Mouse (Mus musculus): ENCODE measurements around the gene Gda.
A peak's percentile ranks its signal among the peaks of the same experiment; 100 is the strongest.

Gda gene

GRCm38 (mm10) chr19:21441787-21442186 lies 31.5 kb downstream of the Gda start:
- DNase-seq (ENCODE audit: low spot score) = no peak

GRCm38 (mm10) chr19:21440841-21441240 lies 32.4 kb downstream of the Gda start:
- no peak for DNase-seq (ENCODE audit: low spot score)

- DNase-seq (ENCODE audit: low spot score) = no peak
Measured at GRCm38 (mm10) chr19:21439141-21439737, 34.0 kb downstream of the Gda start.

DNA sequence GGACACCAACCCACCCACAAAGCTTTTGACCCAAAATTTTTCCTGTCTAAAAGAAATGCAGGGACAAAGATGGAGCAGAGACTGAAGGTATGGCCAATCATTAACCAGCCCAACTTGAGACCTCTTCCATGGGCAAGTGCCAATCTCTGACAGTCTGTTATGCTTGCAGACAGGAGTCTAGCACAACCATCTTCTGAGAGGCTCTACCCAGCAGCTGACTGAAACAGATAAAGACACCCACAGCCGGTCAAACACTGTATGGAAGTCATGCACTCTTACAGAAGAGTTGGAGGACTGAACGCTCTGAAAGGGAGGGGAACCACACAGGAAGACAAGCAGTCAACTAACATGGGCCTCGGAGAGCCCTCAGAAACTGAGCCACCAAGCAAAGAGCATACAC lies 36.7 kb downstream of the Gda start:
- DNase-seq (ENCODE audit: low spot score) = no peak

DNA sequence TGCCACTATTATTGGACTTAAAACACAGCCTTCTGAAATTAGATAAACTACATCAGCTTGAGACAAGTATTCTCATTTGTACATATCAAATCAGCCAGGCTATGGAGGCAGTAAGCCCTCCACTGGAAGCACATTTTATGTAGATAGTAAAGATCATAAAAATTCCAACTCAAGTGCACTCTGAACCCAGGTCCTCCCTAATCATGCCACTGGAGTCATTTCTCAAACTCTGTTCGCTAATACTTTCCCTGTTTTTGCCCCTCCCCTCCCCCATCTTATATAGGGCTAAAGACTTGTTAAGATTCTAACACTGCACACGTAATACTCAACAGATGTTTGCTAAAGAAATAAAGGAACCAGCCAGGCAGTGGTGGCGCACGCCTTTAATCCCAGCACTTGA lies 39.9 kb downstream of the Gda start:
- DNase-seq (ENCODE audit: low spot score) = no peak

DNA sequence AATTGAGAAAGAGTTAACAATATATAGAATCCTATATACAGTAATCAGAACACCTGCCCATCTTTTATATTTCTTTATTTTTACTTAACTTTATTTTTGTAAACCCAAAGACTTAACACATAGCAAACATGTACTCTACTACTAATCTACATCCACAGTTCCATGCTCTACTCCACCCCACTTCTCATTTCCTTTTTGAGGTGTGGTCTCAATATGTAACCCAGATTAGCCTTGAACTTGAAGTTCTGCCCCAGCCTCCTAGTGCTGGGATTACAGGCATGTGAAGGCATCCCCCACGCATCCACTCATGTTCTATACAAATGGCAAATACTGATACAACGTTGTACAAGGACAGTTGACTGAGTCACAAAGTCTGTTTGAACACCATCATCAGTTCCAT lies 40.4 kb downstream of the Gda start:
- DNase-seq (ENCODE audit: low spot score) = no peak

GRCm38 (mm10) chr19:21432286-21432685 lies 41.0 kb downstream of the Gda start:
- no peak for DNase-seq (ENCODE audit: low spot score)

- DNase-seq (ENCODE audit: low spot score) = no peak
Measured at GRCm38 (mm10) chr19:21425391-21425790, 47.9 kb downstream of the Gda start.

GRCm38 (mm10) chr19:21423731-21424130 lies 49.5 kb downstream of the Gda start:
- DNase-seq (ENCODE audit: low spot score) = no peak

DNA sequence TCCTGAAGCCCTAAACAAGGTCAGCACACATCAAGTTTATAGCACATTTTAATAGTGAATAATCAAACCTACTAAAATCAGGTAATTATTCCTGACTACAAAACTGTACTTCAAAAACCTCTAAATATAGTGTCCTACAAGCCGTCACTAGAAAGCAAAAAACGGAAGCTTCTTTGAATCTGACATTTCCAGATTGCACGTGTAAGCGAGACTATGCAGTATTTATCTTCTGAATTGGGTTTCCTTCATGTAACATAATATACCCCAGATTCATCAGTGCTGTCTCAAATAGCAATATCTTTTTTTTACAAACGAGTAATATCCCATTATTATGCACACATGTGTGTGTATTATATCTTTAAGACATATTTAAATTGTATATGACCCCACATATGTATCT lies 54.8 kb downstream of the Gda start:
- no peak for DNase-seq (ENCODE audit: low spot score)

DNA sequence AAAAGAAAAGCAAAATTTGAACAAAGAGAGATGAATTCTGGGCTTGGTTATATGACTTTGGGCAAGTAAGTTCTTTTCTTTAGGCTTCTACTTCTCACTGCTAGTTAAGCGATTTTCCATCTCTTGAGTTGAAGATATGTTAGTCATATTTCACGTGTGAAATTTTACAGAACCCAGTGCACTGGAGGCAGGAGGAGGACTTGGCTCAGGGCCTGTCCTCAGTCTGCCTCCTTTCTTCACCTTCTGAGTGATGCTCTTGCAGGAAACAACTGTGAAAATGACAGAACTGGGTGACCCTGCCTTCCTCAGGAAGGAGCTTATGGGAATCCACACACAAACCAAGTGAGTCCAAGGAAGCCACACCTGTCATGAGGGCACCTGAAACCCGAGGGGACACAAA lies 57.9 kb downstream of the Gda start:
- DNase-seq (ENCODE audit: low spot score) = no peak

- DNase-seq (ENCODE audit: low spot score) = peak; percentile 6
Measured at GRCm38 (mm10) chr19:21409178-21409577, 64.1 kb downstream of the Gda start.

GRCm38 (mm10) chr19:21407363-21407762 lies 65.9 kb downstream of the Gda start:
- DNase-seq (ENCODE audit: low spot score) = peak; percentile 11

- DNase-seq (ENCODE audit: low spot score) = no peak
Measured at GRCm38 (mm10) chr19:21397994-21398393, 75.3 kb downstream of the Gda start.

- no peak for DNase-seq (ENCODE audit: low spot score)
Measured at GRCm38 (mm10) chr19:21396364-21396763, 76.9 kb downstream of the Gda start.

GRCm38 (mm10) chr19:21390904-21391303 lies 82.3 kb downstream of the Gda start:
- no peak for DNase-seq (ENCODE audit: low spot score)

- no peak for DNase-seq (ENCODE audit: low spot score)
Measured at GRCm38 (mm10) chr19:21386842-21387241, 86.4 kb downstream of the Gda start.

- no peak for DNase-seq (ENCODE audit: low spot score)
Measured at GRCm38 (mm10) chr19:21384231-21384630, 89.0 kb downstream of the Gda start.

GRCm38 (mm10) chr19:21383491-21384226 lies 89.6 kb downstream of the Gda start:
- no peak for DNase-seq (ENCODE audit: low spot score)

GRCm38 (mm10) chr19:21381696-21382095 lies 91.5 kb downstream of the Gda start:
- DNase-seq (ENCODE audit: low spot score) = no peak

GRCm38 (mm10) chr19:21379195-21379594 lies 94.0 kb downstream of the Gda start:
- DNase-seq (ENCODE audit: low spot score) = no peak

GRCm38 (mm10) chr19:21376445-21377218 lies 96.6 kb downstream of the Gda start:
- DNase-seq (ENCODE audit: low spot score) = peak; percentile 55

Data from c-Kit-positive CD71-positive TER-119-positive erythroid progenitor cells, embryonic 14.5 days (primary cell).